Mouse (Mus musculus) liver, postnatal 0 days (tissue): Measurements from ENCODE around the gene Ccdc58.

Experiments
- CTCF ChIP-seq: sonication (generic); IDR thresholded peaks from 2 replicates; pipeline ENCODE4 v1.5.1; 2016; ENCODE audit warnings: antibody characterized with exemption, low read depth
- EP300 ChIP-seq: IDR thresholded peaks from 2 replicates; pipeline ENCODE4 v1.6.1; 2016; ENCODE audit warnings: antibody characterized with exemption, low read depth, mild to moderate bottlenecking

DNA sequence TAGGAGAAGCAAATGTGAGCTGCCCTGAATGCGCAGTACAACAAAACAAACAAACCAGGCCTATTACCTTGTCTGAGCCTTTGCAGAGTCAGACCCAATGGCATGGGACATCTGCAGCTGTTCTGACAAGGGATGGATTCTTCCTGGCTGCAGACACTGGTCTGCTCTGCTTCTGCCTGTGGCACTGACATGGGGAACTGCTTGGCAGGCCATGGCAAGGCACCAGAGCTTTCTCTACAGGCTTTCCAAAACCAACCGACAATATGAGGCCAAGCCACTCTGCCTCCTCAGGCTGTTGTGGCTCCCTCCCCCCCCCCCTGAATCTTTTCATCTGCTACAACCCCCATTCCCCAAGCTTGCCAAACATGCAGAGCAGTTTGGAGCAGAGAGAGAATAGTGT is 8.2 kb upstream of the Ccdc58 start:
- no peak for TF ChIP-seq CTCF
- TF ChIP-seq EP300: no peak
